In the genomic region with DNA sequence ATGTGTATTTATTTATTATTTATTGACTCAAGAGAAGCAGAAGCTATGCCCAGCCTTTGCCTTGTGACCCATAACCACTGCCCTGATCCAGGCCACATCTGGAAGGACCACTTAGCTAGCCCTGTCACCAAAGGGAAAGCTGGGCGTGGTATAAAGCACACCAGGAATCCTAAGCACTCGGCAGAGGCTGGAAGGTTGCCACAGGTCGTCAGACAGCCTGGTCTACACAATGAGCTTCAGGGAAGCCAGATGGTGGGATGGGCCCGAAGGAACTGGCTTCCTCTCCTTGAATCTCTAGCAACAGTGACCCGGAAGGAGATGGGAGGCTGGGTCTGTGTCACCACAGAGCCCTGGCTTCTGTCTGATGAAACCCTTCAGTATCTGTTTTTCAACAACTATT, we compare ENCODE assay signal across 11 mouse cellular contexts. TPM values are rescaled to one million over a fixed set of nuclear protein-coding genes. Genes with fewer than 3 reads are reported as not detected.
DNase-seq lines count a peak whose midpoint lies in the region; TF ChIP-seq lines count a peak whose summit lies in the region.
"Had no signal": no experiment of that assay in that cellular context is flagged by ENCODE, and none has a peak within 500 bp of the region (broad histone marks: within the 10 kb centered on the region; RNA-seq: fewer than 3 reads in every experiment).

No protein-coding gene starts in this region.

- peak; percentile 65 for DNase-seq in gastrocnemius, adult 2 months
- DNase-seq in gastrocnemius, postnatal 36 days, result no peak
- DNase-seq in MN1 (ENCODE audit: low spot score), result peak; percentile 81
- peak; percentile 73 to 81 for DNase-seq in heart, postnatal 10 days
- peak; percentile 68 to 73 for DNase-seq in kidney, postnatal 25 days
- DNase-seq in adrenal gland, postnatal 14 days, result no peak
- DNase-seq in T-cell, adult 2 months (ENCODE audit: low spot score), result no peak
- DNase-seq in urinary bladder, adult 18-20 months (ENCODE audit: low spot score in 2 of 2), result no peak
- DNase-seq: adrenal gland, adult 8-10 months; cerebellum, adult 11-12 months had no signal

- intact Hi-C loops in gastrocnemius, adult 2 months (cut with DNase I), result no loop called here
- intact Hi-C loops in gastrocnemius, postnatal 36 days (cut with DNase I), result no loop called here
- intact Hi-C loops in heart, postnatal 10 days (cut with DNase I), result no loop called here

- H3K4me3 ChIP-seq in gastrocnemius, adult 2 months, result no peak overlapping the region

- peak overlapping the region; percentile 49 for H3K27ac ChIP-seq in gastrocnemius, adult 2 months

- no peak for TF ChIP-seq CTCF in gastrocnemius, adult 2 months (IDR thresholded peaks at IDR 0.05)

RNA-seq across cellular contexts. Expression of gene Il17c, which starts 1.8 kb away (rescaled TPM):
- total RNA-seq in gastrocnemius, adult 2 months (2021), result not detected
- total RNA-seq in gastrocnemius, postnatal 36 days (2021), result not detected
- total RNA-seq in heart, postnatal 10 days (2021), result not detected
- total RNA-seq in adrenal gland, postnatal 14 days (2021), result not detected in 2 replicates
- total RNA-seq: granulocyte monocyte progenitor cell, adult 5-6 weeks had no signal

RNA-seq across cellular contexts. Expression of gene Cyba, which starts 9.1 kb away (rescaled TPM):
- total RNA-seq in gastrocnemius, adult 2 months (2021), result 1 to 10 TPM; 6.7 to 7.7 TPM
- 1 to 10 TPM; 7.5 to 7.7 TPM for total RNA-seq in gastrocnemius, postnatal 36 days (2021)
- total RNA-seq in heart, postnatal 10 days (2021), result 10 to 100 TPM; 61.8 to 63.9 TPM
- total RNA-seq in adrenal gland, postnatal 14 days (2021), result 25.5 and 47.7 TPM in 2 replicates

RNA-seq across cellular contexts. Expression of gene Mvd, which starts 19.6 kb away (rescaled TPM):
- 1 to 10 TPM; 5.1 to 6.4 TPM for total RNA-seq in gastrocnemius, adult 2 months (2021)
- 1 to 10 TPM; 3.9 to 4.1 TPM for total RNA-seq in gastrocnemius, postnatal 36 days (2021)
- total RNA-seq in heart, postnatal 10 days (2021), result 1 to 10 TPM; 5.4 to 5.7 TPM
- 10.6 and 13.3 TPM in 2 replicates for total RNA-seq in adrenal gland, postnatal 14 days (2021)

RNA-seq across cellular contexts. Expression of gene Snai3, which starts 36.9 kb away (rescaled TPM):
- 10 to 100 TPM; 11.3 TPM for total RNA-seq in gastrocnemius, adult 2 months (2021)
- 10 to 100 TPM in 1 of 2 experiments, 1 to 10 TPM in 1; 6.8 to 13.3 TPM for total RNA-seq in gastrocnemius, postnatal 36 days (2021)
- total RNA-seq in heart, postnatal 10 days (2021), result under 1 TPM; 0.52 to 0.53 TPM
- total RNA-seq in adrenal gland, postnatal 14 days (2021), result 0.45 TPM in 1 of 2 replicates, not detected in the other
- total RNA-seq: adrenal gland, adult 8-10 months; granulocyte monocyte progenitor cell, adult 5-6 weeks had no signal

RNA-seq across cellular contexts. Expression of gene Zc3h18, which starts 47.2 kb away (rescaled TPM):
- 10 to 100 TPM; 26.7 to 26.8 TPM for total RNA-seq in gastrocnemius, adult 2 months (2021)
- 10 to 100 TPM; 21.1 to 24.2 TPM for total RNA-seq in gastrocnemius, postnatal 36 days (2021)
- 10 to 100 TPM; 25.5 to 27.5 TPM for total RNA-seq in heart, postnatal 10 days (2021)
- 39.5 and 40.6 TPM in 2 replicates for total RNA-seq in adrenal gland, postnatal 14 days (2021)

Comparison
In these comparisons a context has a peak if more than half of its experiments do, and no peak if none do; other contexts are left out.
1. DNase-seq: peak in gastrocnemius, adult 2 months (single experiment), MN1 (single experiment), heart, postnatal 10 days (2 of 2) and kidney, postnatal 25 days (2 of 2); none in gastrocnemius, postnatal 36 days (0 of 2), adrenal gland, postnatal 14 days (single experiment), T-cell, adult 2 months (single experiment) and urinary bladder, adult 18-20 months (0 of 2).